In genomic region chr7:68263346-68264027, GRCm38 (mm10) we compare ENCODE assay signal across 10 mouse cellular contexts. TPM values are rescaled to one million over a fixed set of nuclear protein-coding genes. Genes with fewer than 3 reads are reported as not detected.
DNase-seq lines count a peak whose midpoint lies in the region; ATAC-seq lines count a peak whose summit lies in the region.
"Had no signal": no experiment of that assay in that cellular context is flagged by ENCODE, and none has a peak within 500 bp of the region (broad histone marks: within the 10 kb centered on the region; RNA-seq: fewer than 3 reads in every experiment).

No protein-coding gene starts in this region.

- DNase-seq in heart, adult 11 months, result no peak
- DNase-seq in CD4-positive, CD25-positive, alpha-beta regulatory T cell, adult 2 months (ENCODE audit: low read depth, low spot score), result peak; percentile 60
- DNase-seq in c-Kit-positive CD71-positive TER-119-positive erythroid progenitor cells, embryonic 14.5 days (ENCODE audit: low spot score), result no peak
- DNase-seq in adrenal gland, postnatal 36 days, result no peak
- DNase-seq in left cerebral cortex, adult 18-20 months (ENCODE audit: low spot score in 2 of 2), result no peak

- peak; percentile 11; the same call in 1 of the 2 replicates for ATAC-seq in heart, embryonic 15.5 days (replicated peaks; ENCODE audit: insufficient number of reproducible peaks, insufficient read depth, low FRiP score, low read depth)
- no peak for ATAC-seq in forebrain, embryonic 15.5 days (replicated peaks)
- ATAC-seq in liver, embryonic 15.5 days (ENCODE audit: insufficient read depth), result no peak

- peaks cover 3% of the 10 kb centered on the region; the same call in 1 of the 2 replicates for H3K27me3 ChIP-seq in heart, embryonic 15.5 days
- 0 out of 2 replicates have a peak, but pooled peaks cover 5% of the 10 kb centered on the region for H3K27me3 ChIP-seq in forebrain, embryonic 15.5 days
- H3K27me3 ChIP-seq in liver, embryonic 15.5 days, result peaks cover 33% of the 10 kb centered on the region

- H3K4me1 ChIP-seq in heart, embryonic 15.5 days (replicated peaks), result peaks cover 28% of the 10 kb centered on the region
- H3K4me1 ChIP-seq in forebrain, embryonic 15.5 days, result peaks cover 14% of the 10 kb centered on the region
- H3K4me1 ChIP-seq in liver, embryonic 15.5 days (replicated peaks), result peaks cover 4% of the 10 kb centered on the region; the same call in 1 of the 2 replicates

- peak overlapping the region; percentile 12; the same call in 1 of the 2 replicates for H3K27ac ChIP-seq in heart, embryonic 15.5 days
- H3K27ac ChIP-seq in forebrain, embryonic 15.5 days (replicated peaks), result no peak overlapping the region
- H3K27ac ChIP-seq in liver, embryonic 15.5 days (replicated peaks), result no peak overlapping the region

- H3K9me3 ChIP-seq in heart, embryonic 15.5 days (replicated peaks), result no peaks in the 10 kb centered on the region
- no peaks in the 10 kb centered on the region for H3K9me3 ChIP-seq in forebrain, embryonic 15.5 days
- H3K9me3 ChIP-seq in liver, embryonic 15.5 days (replicated peaks), result no peaks in the 10 kb centered on the region

- 46% methylated on average over 8 of the region's 8 CpGs for WGBS in heart, embryonic 15.5 days
- 58% methylated on average over 8 of the region's 8 CpGs for WGBS in forebrain, embryonic 15.5 days
- WGBS in liver, embryonic 15.5 days (ENCODE audit: insufficient replicate concordance), result 62% methylated on average over 8 of the region's 8 CpGs

- peak overlapping the region; percentile 37; the same call in 1 of the 2 replicates for H3K9ac ChIP-seq in heart, embryonic 15.5 days
- H3K9ac ChIP-seq in forebrain, embryonic 15.5 days (replicated peaks), result no peak overlapping the region
- no peak overlapping the region for H3K9ac ChIP-seq in liver, embryonic 15.5 days

- peak overlapping the region; percentile 84 for H3K4me2 ChIP-seq in heart, embryonic 15.5 days
- peak overlapping the region; percentile 50 for H3K4me2 ChIP-seq in forebrain, embryonic 15.5 days (replicated peaks)
- H3K4me2 ChIP-seq in liver, embryonic 15.5 days, result peak overlapping the region; percentile 51

- H3K4me3 ChIP-seq in heart, embryonic 15.5 days, result peak overlapping the region; percentile 49
- peak overlapping the region; percentile 30; the same call in 1 of the 2 replicates for H3K4me3 ChIP-seq in forebrain, embryonic 15.5 days
- H3K4me3 ChIP-seq in liver, embryonic 15.5 days (replicated peaks), result no peak overlapping the region

- H3K36me3 ChIP-seq in heart, embryonic 15.5 days, result no peaks in the 10 kb centered on the region
- H3K36me3 ChIP-seq in forebrain, embryonic 15.5 days, result no peaks in the 10 kb centered on the region
- no peaks in the 10 kb centered on the region for H3K36me3 ChIP-seq in liver, embryonic 15.5 days (replicated peaks)
- H3K36me3 ChIP-seq: G1E had no signal

RNA-seq across cellular contexts. Expression of gene Pgpep1l, which starts 0.5 kb away (rescaled TPM):
- 0.25 and 0.44 TPM in 2 replicates for polyA plus RNA-seq in heart, embryonic 15.5 days (2015; fragmentation: Nextera tagmentation; extraction: Ambion mirVana)
- not detected in 2 replicates for polyA plus RNA-seq in forebrain, embryonic 15.5 days (2015; fragmentation: Nextera tagmentation; extraction: Ambion mirVana)
- not detected in 2 replicates for polyA plus RNA-seq in liver, embryonic 15.5 days (2015; fragmentation: Nextera tagmentation; extraction: Ambion mirVana)
- total RNA-seq in adrenal gland, postnatal 36 days (2021), result not detected
- 1 to 10 TPM; 2.4 to 3.5 TPM for total RNA-seq in left cerebral cortex, adult 18-20 months (2021)
- total RNA-seq: G1E; monocyte, adult 5-6 weeks had no signal

RNA-seq across cellular contexts. Expression of gene Fam169b, which starts 10.2 kb away (rescaled TPM):
- polyA plus RNA-seq in heart, embryonic 15.5 days (2015; fragmentation: Nextera tagmentation; extraction: Ambion mirVana), result 1.0 and 10.5 TPM in 2 replicates
- 0.10 TPM in 1 of 2 replicates, not detected in the other for polyA plus RNA-seq in forebrain, embryonic 15.5 days (2015; fragmentation: Nextera tagmentation; extraction: Ambion mirVana)
- polyA plus RNA-seq in liver, embryonic 15.5 days (2015; fragmentation: Nextera tagmentation; extraction: Ambion mirVana), result 0.48 and 0.53 TPM in 2 replicates
- total RNA-seq in adrenal gland, postnatal 36 days (2021), result under 1 TPM in 1 of 2 experiments, not detected in 1; 0.26 TPM
- total RNA-seq in left cerebral cortex, adult 18-20 months (2021), result 1 to 10 TPM; 1.1 to 1.7 TPM
- polyA plus RNA-seq: G1E had no signal
